Mouse (Mus musculus): Measurements from ENCODE around the gene Npm3.

The Npm3 gene

DNA sequence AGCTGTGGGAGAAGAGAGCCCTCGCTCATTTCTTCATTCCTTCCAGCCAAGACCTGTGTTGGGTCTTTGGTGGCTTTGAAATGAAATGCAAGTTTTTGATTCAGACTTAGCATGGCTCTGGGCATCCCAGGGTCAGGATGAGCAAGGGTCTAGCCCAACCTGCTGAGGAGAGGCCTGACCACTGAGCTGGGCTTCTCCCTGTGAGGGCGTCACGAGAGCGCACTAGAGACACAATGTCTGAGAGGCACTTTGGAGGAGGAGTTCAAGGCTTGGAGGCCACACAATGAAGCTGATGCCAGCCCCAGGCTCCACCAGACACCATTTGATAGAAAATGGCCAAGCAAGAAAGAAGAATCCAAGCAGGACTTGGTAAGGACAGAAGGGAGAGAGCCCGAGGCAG, 15.2 kb downstream of the Npm3 start:
- DNase-seq (ENCODE audit: low spot score in 2 of 2): no peak

DNA sequence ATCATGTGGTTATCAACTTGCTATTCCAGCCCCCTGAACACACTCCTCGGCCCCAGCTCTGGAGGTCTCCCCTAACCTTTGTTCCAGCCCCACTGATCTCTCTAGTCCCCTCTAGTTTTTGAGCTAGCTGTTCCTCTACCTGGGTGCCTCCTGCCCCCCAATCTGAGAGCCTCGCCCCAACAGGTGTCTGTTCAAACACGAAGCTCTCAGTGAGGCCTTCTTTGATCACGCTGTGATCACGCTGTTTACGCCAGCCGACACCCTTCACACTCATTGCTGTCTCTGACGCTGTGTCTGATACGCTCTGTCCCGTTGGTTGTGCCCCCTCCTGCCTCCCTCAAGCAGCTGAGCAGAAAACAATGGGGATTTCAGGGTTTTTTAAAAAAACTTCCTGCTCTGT, 15.8 kb downstream of the Npm3 start:
- DNase-seq (ENCODE audit: low spot score in 2 of 2): no peak

DNA sequence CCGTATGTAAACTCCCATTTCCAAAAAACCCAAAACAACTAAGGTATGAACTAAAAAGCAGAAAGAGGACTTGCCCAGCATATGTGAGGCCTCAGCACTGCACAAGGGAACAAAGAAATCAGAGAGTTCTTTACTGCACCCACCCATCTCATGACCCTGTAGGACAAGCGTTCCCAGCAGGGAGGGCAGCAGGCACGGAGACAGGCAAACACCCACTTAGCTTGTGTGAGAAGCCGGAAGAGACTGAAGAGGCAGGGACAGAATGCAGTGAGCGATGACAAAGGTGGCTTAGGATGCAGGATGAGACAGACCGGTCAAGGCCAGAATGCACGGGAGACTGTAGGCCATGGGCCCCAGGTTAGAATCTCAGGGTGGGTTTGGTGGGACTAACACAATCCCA, 17.7 kb downstream of the Npm3 start:
- DNase-seq (ENCODE audit: low spot score in 2 of 2): no peak

DNA sequence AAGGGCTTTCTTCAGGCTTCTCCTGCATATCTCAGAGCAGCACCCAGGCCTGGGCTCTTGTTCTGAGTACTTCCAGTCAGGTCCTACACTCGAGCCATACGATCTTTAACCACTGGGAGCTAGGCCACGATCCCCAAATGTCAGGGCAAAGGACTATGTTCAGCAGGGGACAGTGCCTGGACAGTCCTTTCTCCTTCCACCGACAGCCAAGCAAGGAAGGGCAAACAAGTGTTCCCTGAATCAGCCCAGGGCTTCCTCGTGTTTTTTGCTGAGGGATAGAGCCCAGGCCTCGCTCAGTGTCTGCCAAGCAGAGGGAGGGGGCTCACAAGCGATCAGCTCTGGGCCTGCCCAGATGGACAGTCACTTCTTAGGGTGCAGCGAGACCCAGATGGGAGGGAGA, 19.3 kb downstream of the Npm3 start:
- DNase-seq (ENCODE audit: low spot score in 2 of 2): no peak

DNA sequence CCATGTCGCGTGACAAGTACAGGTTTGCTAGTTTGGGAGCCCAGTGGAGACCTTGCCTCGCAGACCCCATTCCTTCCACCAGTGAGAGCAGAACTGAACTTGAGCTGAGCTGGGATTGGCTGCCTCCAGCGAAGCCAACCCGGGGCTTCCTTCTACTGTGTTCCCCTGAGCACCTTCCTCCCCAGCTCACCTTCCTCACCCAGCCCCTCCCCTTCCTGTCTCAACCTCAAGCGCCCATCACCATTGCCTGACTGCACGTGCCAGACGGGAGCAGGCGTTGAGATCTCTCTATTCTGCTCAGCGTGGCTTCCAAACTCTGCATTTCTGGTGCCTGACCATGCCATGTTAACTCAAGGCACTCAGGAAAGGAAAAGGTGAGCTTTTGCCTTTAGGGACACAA, 22.2 kb downstream of the Npm3 start:
- no peak for DNase-seq (ENCODE audit: low spot score in 2 of 2)

DNA sequence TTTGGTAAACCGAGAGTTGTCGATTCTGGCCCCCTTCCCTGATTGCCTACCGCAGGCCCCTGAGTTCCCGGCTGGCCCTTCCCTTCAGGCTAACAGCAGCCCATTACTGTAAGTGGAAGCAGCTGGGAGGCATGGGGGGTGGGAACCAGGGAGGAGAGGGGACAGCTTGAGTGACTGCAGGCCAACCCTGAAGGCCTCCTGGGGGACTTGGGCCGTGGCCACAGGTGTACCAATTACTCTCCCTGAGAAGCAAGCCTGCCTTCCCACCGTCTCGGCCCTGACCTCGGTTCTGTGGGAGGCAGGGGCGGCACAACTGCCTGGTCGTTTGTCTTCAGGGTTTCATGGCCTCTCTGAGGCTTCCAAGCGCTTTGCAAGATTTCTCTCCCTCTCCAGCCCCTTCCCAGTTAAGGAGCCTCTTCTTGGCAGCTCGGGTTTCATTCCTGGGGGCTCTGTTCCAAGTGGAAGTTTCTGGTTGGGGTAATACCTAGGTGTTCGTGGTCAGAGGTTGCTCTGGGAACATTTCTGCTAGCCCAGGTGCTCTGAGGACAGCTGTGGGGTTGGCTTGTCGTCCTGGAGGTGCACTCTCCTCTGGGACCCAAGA, 23.6 kb downstream of the Npm3 start:
- no peak for DNase-seq (ENCODE audit: low spot score in 2 of 2)

DNA sequence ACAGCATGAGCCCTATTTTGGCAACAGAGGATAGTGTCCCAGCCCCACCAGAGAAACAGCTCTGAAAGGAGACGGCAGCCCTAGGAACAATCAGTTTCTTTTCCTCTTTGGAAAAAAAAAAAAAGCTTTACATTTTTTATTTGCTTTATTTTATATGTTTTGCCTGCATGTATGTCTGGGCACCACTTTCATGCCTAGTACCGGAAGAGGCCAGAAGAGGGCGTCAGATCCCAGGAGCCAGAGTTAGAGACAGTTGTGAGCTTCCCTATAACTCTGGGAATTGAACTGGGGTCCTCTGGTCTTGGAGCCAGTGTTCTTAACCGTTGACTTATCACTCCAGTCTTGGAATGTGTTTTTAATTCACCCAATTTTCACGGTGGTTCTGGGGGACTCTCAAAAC, 27.2 kb downstream of the Npm3 start:
- DNase-seq (ENCODE audit: low spot score in 2 of 2): no peak

DNA sequence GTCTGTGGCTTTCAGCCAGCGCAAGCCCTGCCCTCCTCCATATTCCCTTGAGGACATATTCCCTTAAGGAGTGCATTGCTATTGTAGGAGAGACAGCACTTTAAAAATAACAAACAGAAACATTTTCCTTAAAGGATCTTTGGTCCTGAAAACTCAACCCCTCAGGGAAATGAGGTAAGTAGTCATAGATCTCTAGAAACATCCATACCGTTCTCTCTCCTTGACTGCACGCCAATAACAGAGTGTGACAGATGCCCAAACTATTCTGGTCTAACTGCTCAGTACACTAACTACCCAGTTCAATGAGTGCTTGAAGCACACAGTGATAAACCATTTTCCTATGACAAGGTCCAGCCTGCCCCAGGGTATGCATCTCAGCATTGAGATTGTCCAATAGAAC, 31.1 kb downstream of the Npm3 start:
- no peak for DNase-seq (ENCODE audit: low spot score in 2 of 2)

DNA sequence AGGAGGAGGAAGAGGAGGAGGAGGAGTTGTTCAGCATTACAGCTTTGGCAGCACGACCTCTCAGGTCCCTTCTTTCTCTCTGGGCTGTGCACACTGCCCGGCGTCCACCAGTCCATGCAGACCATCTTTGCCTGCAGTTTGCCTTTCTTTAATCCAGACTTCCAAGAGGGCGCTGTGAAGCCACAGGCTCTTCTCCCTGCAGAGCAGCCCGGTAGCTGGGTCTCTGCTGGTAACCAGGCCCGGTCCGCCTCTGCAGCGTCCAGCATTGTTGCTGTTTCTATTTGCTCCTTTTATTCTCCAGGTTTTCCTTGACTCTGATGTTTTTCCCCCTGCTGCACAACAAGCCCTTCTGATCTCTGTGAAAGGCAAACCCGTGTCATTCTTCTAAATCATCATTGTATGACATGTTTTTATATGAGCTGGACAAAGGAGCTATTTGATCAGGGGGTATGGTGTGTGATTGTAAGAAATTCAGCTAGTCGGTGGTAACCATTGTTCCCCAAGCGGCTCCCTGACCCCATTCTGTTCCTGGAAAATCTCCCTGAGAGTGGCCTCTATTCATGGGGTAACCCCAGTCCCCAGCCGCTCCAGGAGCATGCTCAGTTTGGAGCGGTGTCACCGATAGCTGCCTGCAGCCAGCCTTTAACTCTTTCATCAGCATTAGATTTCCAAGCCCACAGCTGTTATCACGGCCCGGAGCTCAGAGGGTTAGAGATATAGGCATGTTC, 31.7 kb downstream of the Npm3 start:
- no peak for DNase-seq (ENCODE audit: low spot score in 2 of 2)

DNA sequence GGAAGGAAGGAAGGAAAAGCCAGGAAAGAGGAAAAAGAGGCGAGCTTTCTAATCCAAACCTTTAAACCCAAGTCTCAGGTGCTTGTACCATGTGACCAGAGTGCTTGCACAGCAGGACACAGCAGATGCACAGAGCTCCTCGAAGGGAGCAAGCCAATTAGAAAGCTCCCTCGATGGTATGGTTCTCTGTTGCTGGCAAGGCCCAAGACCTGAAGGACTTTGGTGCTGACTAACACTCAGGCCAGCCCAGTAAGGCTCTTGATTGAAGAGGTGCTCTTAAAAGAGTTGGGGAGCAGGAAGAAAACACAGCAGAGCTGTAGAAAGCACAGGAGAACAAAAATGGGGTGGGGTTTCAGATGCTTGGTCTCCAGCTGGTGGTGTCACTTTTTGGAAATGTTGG, 40.7 kb downstream of the Npm3 start:
- no peak for DNase-seq (ENCODE audit: low spot score in 2 of 2)

All from spleen, postnatal 36 days (tissue).